Mouse (Mus musculus) left cerebral cortex, adult 9 months (tissue): ENCODE results near the gene Xrra1.
A peak's percentile ranks its signal among the peaks of the same experiment; 100 is the strongest.
"Not testable (repeated sequence)": the region's sequence is repeated elsewhere in the genome, so short reads cannot be mapped to it uniquely, and the experiment has no call there.

Experiments
- DNase-seq, 2 experiments: peaks; one replicate each; pipeline ENCODE4 v3.0.0; 2022; ENCODE audit warnings: low spot score in 2 of 2

The Xrra1 gene

GRCm38 (mm10) chr7:99896905-99897304 lies 38.0 kb downstream of the Xrra1 start:
- DNase-seq, result no peak

GRCm38 (mm10) chr7:99902208-99902607 lies 43.3 kb downstream of the Xrra1 start:
- DNase-seq, result peak; percentile 54 to 55

- DNase-seq, result no peak
Measured at GRCm38 (mm10) chr7:99902918-99903665, 44.2 kb downstream of the Xrra1 start.

- DNase-seq, result no peak
Measured at GRCm38 (mm10) chr7:99904421-99905005, 45.6 kb downstream of the Xrra1 start.

- no peak for DNase-seq
Measured at GRCm38 (mm10) chr7:99906346-99906745, 47.4 kb downstream of the Xrra1 start.

- DNase-seq, result no peak
Measured at GRCm38 (mm10) chr7:99907463-99907862, 48.5 kb downstream of the Xrra1 start.

- DNase-seq, result no peak
Measured at GRCm38 (mm10) chr7:99911038-99911437, 52.1 kb downstream of the Xrra1 start.

GRCm38 (mm10) chr7:99914316-99914715 lies 55.4 kb downstream of the Xrra1 start:
- no peak for DNase-seq

- DNase-seq, result no peak
Measured at GRCm38 (mm10) chr7:99915511-99915910, 56.6 kb downstream of the Xrra1 start.

GRCm38 (mm10) chr7:99916741-99917319 lies 57.9 kb downstream of the Xrra1 start:
- DNase-seq, result peak in 1 of 2 experiments; percentile 51

GRCm38 (mm10) chr7:99917320-99917844 lies 58.5 kb downstream of the Xrra1 start:
- DNase-seq, result peak in 1 of 2 experiments; percentile 42

- peak in 1 of 2 experiments; percentile 71 for DNase-seq
Measured at GRCm38 (mm10) chr7:99919164-99919563, 60.2 kb downstream of the Xrra1 start.

GRCm38 (mm10) chr7:99919971-99920370 lies 61.1 kb downstream of the Xrra1 start:
- DNase-seq, result no peak

GRCm38 (mm10) chr7:99920416-99920815 lies 61.5 kb downstream of the Xrra1 start:
- no peak for DNase-seq

- DNase-seq, result peak in 1 of 2 experiments; percentile 84
Measured at GRCm38 (mm10) chr7:99926916-99927714, 68.2 kb downstream of the Xrra1 start.

GRCm38 (mm10) chr7:99935758-99936157 lies 76.8 kb downstream of the Xrra1 start:
- DNase-seq, result no peak

- DNase-seq, result no peak
Measured at GRCm38 (mm10) chr7:99940669-99941068, 81.8 kb downstream of the Xrra1 start.

GRCm38 (mm10) chr7:99944520-99944919 lies 85.6 kb downstream of the Xrra1 start:
- DNase-seq, result no peak

GRCm38 (mm10) chr7:99945012-99945411 lies 86.1 kb downstream of the Xrra1 start:
- DNase-seq, result not testable (repeated sequence)

GRCm38 (mm10) chr7:99945939-99946338 lies 87.0 kb downstream of the Xrra1 start:
- no peak for DNase-seq

- DNase-seq, result no peak
Measured at GRCm38 (mm10) chr7:99946356-99946755, 87.4 kb downstream of the Xrra1 start.

GRCm38 (mm10) chr7:99947329-99947728 lies 88.4 kb downstream of the Xrra1 start:
- DNase-seq, result peak; percentile 87 to 93
